Mouse (Mus musculus) intestine, postnatal 0 days (tissue): ENCODE data around the gene Tgfbrap1. TPM values are rescaled to one million over a fixed set of nuclear protein-coding genes. Genes with fewer than 3 reads are reported as not detected.

Experiments
- ATAC-seq: fragments of 200-750 bp; cut with Nextera tagmentation; 2 replicates; pipeline ENCODE4 v1.8.0; 2017; ENCODE audit warnings: mild to moderate bottlenecking, moderate TSS enrichment, moderate library complexity
- H3K27ac ChIP-seq: fragments of 300-500 bp; sonication (generic); 2 replicates; pipeline ENCODE4 v1.5.1; 2014; ENCODE audit warnings: mild to moderate bottlenecking, low read depth, low read length, moderate library complexity
- H3K27me3 ChIP-seq: fragments of 300-500 bp; sonication (generic); replicated peaks from 2 replicates; pipeline ENCODE4 v1.6.1; 2014; ENCODE audit warnings: low read length, mixed read lengths; ENCODE audit not compliant: control insufficient read depth, insufficient read depth
- H3K36me3 ChIP-seq: fragments of 300-500 bp; sonication (generic); 2 replicates; pipeline ENCODE4 v1.6.1; 2014; ENCODE audit warnings: mild to moderate bottlenecking, moderate library complexity; ENCODE audit not compliant: control insufficient read depth, insufficient read depth
- H3K4me1 ChIP-seq: fragments of 300-500 bp; sonication (generic); replicated peaks from 2 replicates; pipeline ENCODE4 v1.6.1; 2014; ENCODE audit warnings: antibody characterized with exemption, low read length, mixed read lengths; ENCODE audit not compliant: control insufficient read depth, insufficient read depth
- H3K4me2 ChIP-seq: fragments of 300-500 bp; sonication (generic); replicated peaks from 2 replicates; pipeline ENCODE4 v1.6.1; 2014; ENCODE audit warnings: low read depth, mild to moderate bottlenecking, moderate library complexity
- H3K4me3 ChIP-seq: fragments of 300-500 bp; sonication (generic); 2 replicates; pipeline ENCODE4 v1.5.1; 2014; ENCODE audit warnings: low read depth, low read length
- H3K9ac ChIP-seq: fragments of 300-500 bp; sonication (generic); 2 replicates; pipeline ENCODE4 v1.6.1; 2014; ENCODE audit warnings: mild to moderate bottlenecking, low read depth, low read length
- H3K9me3 ChIP-seq: fragments of 300-500 bp; sonication (generic); 2 replicates; pipeline ENCODE4 v1.6.1; 2016; ENCODE audit warnings: mixed run types; ENCODE audit not compliant: control insufficient read depth
- CTCF ChIP-seq: sonication (generic); IDR thresholded peaks from 2 replicates; pipeline ENCODE4 v1.5.1; 2016; ENCODE audit warnings: low read depth, mild to moderate bottlenecking, control low read depth, antibody characterized with exemption, moderate library complexity
- WGBS: fragments of 180-500 bp; shearing (Covaris S2); extraction: QIAGEN DNeasy Blood & Tissue Kit; methylation state at CpG from one replicate; pipeline ENCODE4 v1.1.7; 2014; 5-methylcytosine and 5-hydroxymethylcytosine counted together
- polyA plus RNA-seq: library from polyadenylated mRNA; unstranded; fragments of >200 nt; fragmentation: Nextera tagmentation; extraction: Ambion mirVana; gene quantifications from 2 replicates; pipeline ENCODE4 v1.2.1, GENCODE M21; 2015

The Tgfbrap1 gene
- polyA plus RNA-seq, result 6.1 and 6.8 TPM in 2 replicates

DNA sequence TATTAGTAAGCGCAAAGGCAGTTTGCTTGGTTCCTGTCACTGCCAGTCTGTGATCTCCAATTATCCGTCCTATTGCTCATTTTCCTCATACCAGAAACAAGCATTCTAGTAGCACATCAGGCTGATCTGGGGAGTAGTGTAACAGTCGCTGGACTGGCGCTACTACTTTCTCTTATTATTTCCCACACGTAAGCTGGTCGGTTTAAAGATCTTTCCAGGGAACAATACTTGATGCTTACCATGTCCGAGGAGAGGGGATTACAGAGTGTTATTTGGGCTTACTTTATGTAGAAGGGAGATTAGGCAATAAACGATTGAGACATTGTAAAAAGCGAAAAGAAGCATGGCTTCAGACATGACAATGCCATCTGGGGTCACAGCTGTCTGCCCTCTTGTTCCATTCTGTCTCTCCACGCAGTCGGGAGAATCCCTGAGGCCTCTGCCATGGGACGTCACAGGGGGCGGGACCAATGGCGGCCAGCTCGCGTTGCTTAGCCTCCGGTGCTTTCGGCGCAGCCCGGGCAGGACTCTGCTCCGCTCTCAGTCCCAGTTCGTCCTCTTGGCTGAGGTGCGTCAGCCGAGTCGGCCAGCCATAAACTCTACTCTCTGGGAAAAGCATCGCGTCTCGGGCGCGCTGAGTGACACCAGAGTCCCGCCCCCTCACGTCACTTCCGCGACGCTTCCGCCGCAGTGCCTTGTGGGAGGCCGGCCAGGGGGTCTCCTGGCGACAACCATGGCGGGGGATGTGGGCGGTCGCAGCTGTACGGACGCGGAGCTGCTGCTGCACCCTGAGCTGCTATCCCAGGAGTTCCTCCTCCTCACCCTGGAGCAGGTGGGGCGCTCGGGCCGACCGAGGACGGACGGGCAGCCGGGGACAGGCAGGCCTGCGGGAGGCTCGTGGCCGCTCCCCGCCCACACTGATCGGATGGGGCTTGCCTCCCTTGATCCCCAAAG is at the start of gene Tgfbrap1, which contains the start of gene AI597479:
TSS of gene Tgfbrap1 (minus strand) at position 607 of the 954 bp plus-strand sequence.
TSS of gene AI597479 (plus strand) at position 680 of the 954 bp plus-strand sequence.
- Histone ChIP-seq H3K27me3 (no peaks in the 10 kb centered on the region), H3K4me1 (no peaks in the 10 kb centered on the region), H3K4me2 (peak within 1 kb of the TSS; percentile 74), H3K9ac (peak within 1 kb of the TSS; percentile 90), H3K27ac (peak within 1 kb of the TSS; percentile 97), H3K36me3 (peaks cover 14% of the 10 kb centered on the region), H3K9me3 (no peaks in the 10 kb centered on the region), H3K4me3 (peak within 1 kb of the TSS; percentile 91)
- WGBS, result under 1% methylated on average over 55 of the region's 57 CpGs
- TF ChIP-seq CTCF, result no peak
- ATAC-seq, result peak; percentile 96

DNA sequence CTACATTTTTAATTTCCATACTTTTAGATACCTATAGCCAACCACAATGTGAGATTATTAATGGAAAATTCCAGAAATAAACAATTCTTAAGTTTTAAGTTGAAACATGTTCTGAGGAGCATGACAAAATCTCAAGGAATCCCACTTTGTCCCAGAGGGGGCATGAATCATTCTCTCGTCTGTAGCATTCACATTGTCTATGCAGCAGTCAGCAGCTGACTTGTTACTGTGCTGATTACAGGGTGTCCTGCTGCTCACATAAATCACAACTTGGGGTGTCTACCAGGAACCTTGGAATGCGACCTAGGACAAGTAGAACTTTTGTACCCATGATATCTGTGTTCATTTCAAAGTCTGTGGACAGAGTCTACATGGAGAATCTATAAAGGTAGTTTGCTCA is 49.0 kb upstream of the Tgfbrap1 start:
- no peak for TF ChIP-seq CTCF
- ATAC-seq, result peak; percentile 44

DNA sequence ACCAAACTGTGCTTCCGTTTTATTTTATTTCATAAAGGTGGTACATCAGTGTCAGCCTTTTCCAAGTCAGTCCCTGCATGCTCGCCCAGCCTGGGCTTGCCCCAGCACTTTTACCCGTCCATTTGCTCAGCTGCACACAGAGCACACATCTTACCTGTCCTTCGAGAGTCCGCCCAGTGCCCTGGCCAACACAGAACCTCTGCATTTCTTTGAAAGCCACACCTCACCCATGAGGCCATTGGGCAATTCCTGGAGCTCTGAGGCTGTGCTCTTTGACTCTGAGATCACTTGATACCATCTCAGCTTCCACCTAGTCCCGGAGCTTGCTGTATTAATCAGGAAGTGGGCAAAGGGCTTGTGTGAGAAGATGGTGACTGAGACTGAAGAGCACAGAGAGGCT is 47.0 kb upstream of the Tgfbrap1 start:
- peak overlapping the region; percentile 57 for H3K27ac ChIP-seq
- no peak for TF ChIP-seq CTCF
- peak; percentile 88 for ATAC-seq

More for the DNA sequence above, 49.0 kb upstream of the Tgfbrap1 start:
- H3K27ac ChIP-seq, result peak overlapping the region; percentile 50; the same call in 1 of the 2 replicates
- H3K4me3 ChIP-seq, result no peak overlapping the region
- H3K9me3 ChIP-seq, result no peaks in the 10 kb centered on the region
- H3K4me2 ChIP-seq, result no peak overlapping the region
- peaks cover 41% of the 10 kb centered on the region for H3K36me3 ChIP-seq
- H3K4me1 ChIP-seq, result peaks cover 19% of the 10 kb centered on the region
- WGBS, result 37% methylated on average over 2 of the region's 2 CpGs
- no peaks in the 10 kb centered on the region for H3K27me3 ChIP-seq
- no peak overlapping the region for H3K9ac ChIP-seq

DNA sequence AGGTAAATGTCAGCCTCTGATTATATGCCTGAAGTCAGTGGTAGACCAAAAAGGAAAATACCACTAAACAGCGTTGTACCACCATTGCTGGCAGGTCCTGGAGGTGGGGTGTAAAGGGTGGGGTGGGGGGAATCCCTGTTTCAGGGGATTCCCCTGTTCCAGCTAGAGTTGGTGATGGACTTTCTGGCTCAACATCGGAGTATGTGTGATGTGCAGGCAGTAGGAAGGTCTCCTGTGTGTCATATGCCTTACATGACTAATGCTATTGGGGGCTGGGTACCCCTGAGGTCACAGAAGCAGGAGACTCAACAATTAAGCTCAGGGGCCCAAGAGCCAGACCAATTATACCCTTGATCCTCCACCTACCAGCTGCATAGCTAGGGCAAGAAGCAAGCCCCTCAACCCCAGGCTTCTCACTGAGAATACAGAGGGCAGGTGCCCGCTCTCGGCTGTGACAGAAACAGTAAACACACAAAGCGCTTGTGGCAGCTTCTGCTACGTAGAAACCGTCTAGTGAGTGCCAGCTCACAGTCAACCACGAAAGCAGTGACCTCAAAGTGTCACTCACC is 46.0 kb upstream of the Tgfbrap1 start:
- H3K9me3 ChIP-seq, result no peaks in the 10 kb centered on the region
- no peak overlapping the region for H3K9ac ChIP-seq
- peaks cover 48% of the 10 kb centered on the region for H3K36me3 ChIP-seq

More for the DNA sequence above, 47.0 kb upstream of the Tgfbrap1 start:
- no peak overlapping the region; the same call in 1 of the 2 replicates for H3K4me2 ChIP-seq
- WGBS, result 45% methylated on average over 6 of the region's 6 CpGs
- H3K4me1 ChIP-seq, result peaks cover 3% of the 10 kb centered on the region; the same call in 1 of the 2 replicates
- H3K36me3 ChIP-seq, result peaks cover 47% of the 10 kb centered on the region
- H3K9ac ChIP-seq, result no peak overlapping the region
- no peaks in the 10 kb centered on the region for H3K27me3 ChIP-seq
- H3K4me3 ChIP-seq, result no peak overlapping the region
- H3K9me3 ChIP-seq, result no peaks in the 10 kb centered on the region

DNA sequence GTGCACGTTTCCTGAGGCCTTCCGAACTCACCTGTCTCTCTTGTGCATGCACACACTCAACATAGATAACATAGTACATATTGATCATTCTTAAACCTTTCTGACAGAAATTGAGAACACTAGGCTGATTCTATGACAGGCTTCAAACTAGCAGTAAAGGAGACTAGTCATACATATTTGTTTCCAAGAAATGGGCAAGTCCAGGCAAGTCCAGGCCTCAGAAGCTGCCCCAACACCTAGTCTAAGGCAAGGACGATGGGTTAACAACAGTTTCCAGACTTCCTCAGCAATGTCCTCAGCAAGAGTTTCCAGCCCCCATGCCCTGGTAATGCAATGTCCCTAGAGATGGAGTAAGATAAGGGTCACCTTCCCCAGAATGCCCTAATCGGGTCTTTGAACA is 45.4 kb upstream of the Tgfbrap1 start:
- TF ChIP-seq CTCF, result no peak
- Histone ChIP-seq H3K36me3 (peaks cover 42% of the 10 kb centered on the region), H3K27ac (no peak overlapping the region), H3K9me3 (no peaks in the 10 kb centered on the region), H3K4me3 (no peak overlapping the region), H3K27me3 (no peaks in the 10 kb centered on the region), H3K4me2 (no peak overlapping the region), H3K4me1 (peaks cover 3% of the 10 kb centered on the region; the same call in 1 of the 2 replicates), H3K9ac (no peak overlapping the region)
- WGBS, result 89% methylated on average over 4 of the region's 4 CpGs
- no peak for ATAC-seq

More for the DNA sequence above, 46.0 kb upstream of the Tgfbrap1 start:
- no peak for TF ChIP-seq CTCF
- Histone ChIP-seq H3K27ac (no peak overlapping the region), H3K27me3 (no peaks in the 10 kb centered on the region), H3K4me2 (no peak overlapping the region), H3K4me1 (peaks cover 3% of the 10 kb centered on the region; the same call in 1 of the 2 replicates), H3K4me3 (no peak overlapping the region)
- WGBS, result 83% methylated on average over 8 of the region's 8 CpGs
- ATAC-seq, result no peak

DNA sequence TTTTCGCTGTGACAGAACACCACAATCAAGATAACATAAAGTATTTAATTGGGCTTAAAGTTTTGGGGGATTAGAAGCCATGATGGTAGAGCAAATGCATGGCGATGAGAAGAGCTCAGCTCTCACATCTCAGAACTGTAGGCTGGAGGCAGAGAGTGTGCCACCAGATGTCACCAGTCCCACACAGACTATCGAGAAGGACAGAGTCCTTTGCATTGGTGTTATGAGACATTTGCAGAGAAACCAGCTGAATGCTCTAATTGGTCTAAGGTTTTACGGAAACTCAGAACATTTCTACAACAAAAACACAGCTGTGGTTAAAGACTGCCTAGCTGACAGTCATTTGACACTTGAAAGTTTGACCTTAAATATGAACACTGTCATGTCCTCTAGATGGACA is 44.8 kb upstream of the Tgfbrap1 start:
- no peak for ATAC-seq
- Histone ChIP-seq H3K4me3 (no peak overlapping the region), H3K27ac (no peak overlapping the region), H3K36me3 (peaks cover 36% of the 10 kb centered on the region), H3K4me2 (no peak overlapping the region), H3K4me1 (peaks cover 3% of the 10 kb centered on the region; the same call in 1 of the 2 replicates), H3K9me3 (no peaks in the 10 kb centered on the region), H3K27me3 (no peaks in the 10 kb centered on the region), H3K9ac (no peak overlapping the region)
- WGBS, result 75% methylated on average over 4 of the region's 4 CpGs
- peak; percentile 87 for TF ChIP-seq CTCF
